Mouse (Mus musculus) CH12.LX (cell line): ENCODE data around the gene Slc39a13.

Experiments used
- CTCF ChIP-seq, 2 experiments: IDR thresholded peaks in 1 of 2; conservative IDR thresholded peaks in 1 of 2; 2 replicates each; pipeline ENCODE4 v1.5.1; 2011 to 2012; ENCODE audit warnings: low read depth in 2 of 2, low read length in 2 of 2, improper control_type of control experiment in 1 of 2, inconsistent platforms in 1 of 2, mild to moderate bottlenecking in 1 of 2, moderate library complexity in 1 of 2
- ELF1 ChIP-seq: IDR thresholded peaks from 2 replicates; pipeline ENCODE4 v1.6.1; 2014; ENCODE audit warnings: low read depth, mild to moderate bottlenecking, inconsistent platforms, low read length, improper control_type of control experiment
- EP300 ChIP-seq: IDR thresholded peaks from 2 replicates; pipeline ENCODE4 v1.6.1; 2011; ENCODE audit warnings: low read length, improper control_type of control experiment
- GABPA ChIP-seq: IDR thresholded peaks from 2 replicates; pipeline ENCODE4 v1.6.1; 2012; ENCODE audit warnings: low read depth, low read length, improper control_type of control experiment, inconsistent platforms; ENCODE audit not compliant: insufficient replicate concordance
- JUN ChIP-seq: IDR thresholded peaks from 2 replicates; pipeline ENCODE4 v1.6.1; 2011; ENCODE audit warnings: low read depth, mild to moderate bottlenecking, low read length, improper control_type of control experiment, moderate library complexity; ENCODE audit not compliant: insufficient read depth
- MAFK ChIP-seq: IDR thresholded peaks from 2 replicates; pipeline ENCODE4 v1.6.1; 2011; ENCODE audit warnings: low read length, improper control_type of control experiment; ENCODE audit not compliant: insufficient replicate concordance
- MAZ ChIP-seq: IDR thresholded peaks from 2 replicates; pipeline ENCODE4 v1.6.1; 2012; ENCODE audit warnings: low read depth, mild to moderate bottlenecking, inconsistent platforms, low read length, improper control_type of control experiment, moderate library complexity
- MEF2A ChIP-seq: IDR thresholded peaks from 2 replicates; pipeline ENCODE4 v1.6.1; 2014; ENCODE audit warnings: low read depth, mild to moderate bottlenecking, inconsistent platforms, low read length, improper control_type of control experiment, borderline replicate concordance
- NRF1 ChIP-seq: IDR thresholded peaks from 2 replicates; pipeline ENCODE4 v1.6.1; 2014; ENCODE audit warnings: low read depth, mild to moderate bottlenecking, inconsistent platforms, low read length, improper control_type of control experiment, moderate library complexity
- PAX5 ChIP-seq: IDR thresholded peaks from 2 replicates; pipeline ENCODE4 v1.6.1; 2012; ENCODE audit warnings: low read length, inconsistent platforms, mixed read lengths
- POLR2A ChIP-seq: IDR thresholded peaks from 2 replicates; pipeline ENCODE4 v1.6.1; 2011; ENCODE audit warnings: low read depth, mild to moderate bottlenecking, improper control_type of control experiment, low read length
- UBTF ChIP-seq: IDR thresholded peaks from 2 replicates; pipeline ENCODE4 v1.6.1; 2012; ENCODE audit warnings: low read depth, mild to moderate bottlenecking, inconsistent platforms, low read length, improper control_type of control experiment, moderate library complexity
- ZMIZ1 ChIP-seq: IDR thresholded peaks from 2 replicates; pipeline ENCODE4 v1.6.1; 2012; ENCODE audit warnings: low read depth, mild to moderate bottlenecking, inconsistent platforms, low read length, improper control_type of control experiment
- ZNF384 ChIP-seq: IDR thresholded peaks from 2 replicates; pipeline ENCODE4 v1.6.1; 2012; ENCODE audit warnings: low read depth, low read length, improper control_type of control experiment, inconsistent platforms

DNA sequence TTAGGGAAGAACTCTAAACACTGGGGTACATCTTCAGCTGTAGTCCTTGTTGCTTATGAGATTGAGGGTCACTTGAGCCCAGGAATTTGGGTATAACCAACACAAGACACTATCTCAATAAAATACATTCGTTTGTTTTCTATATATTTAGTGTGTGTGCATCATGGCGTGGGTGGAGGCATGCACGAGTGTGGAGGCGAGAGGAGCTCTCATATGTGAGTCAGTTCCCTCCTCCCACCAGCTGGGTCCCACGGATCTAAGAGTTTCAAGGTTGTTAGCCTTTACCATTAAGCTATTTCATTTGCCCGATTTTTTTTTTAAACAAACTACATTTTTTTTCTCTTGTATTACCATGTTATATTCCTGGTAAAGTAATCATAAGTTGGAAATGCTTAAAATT lies 20.6 kb upstream of the Slc39a13 start:
- TF ChIP-seq NRF1 (no peak), GABPA (no peak), MAFK (no peak), EP300 (no peak), ZMIZ1 (no peak), CTCF (conservative IDR thresholded peaks at IDR 0.05 in 1 of 2, IDR thresholded peaks at IDR 0.05 in 1 of 2; ENCODE audit: low read depth in 2 of 2, low read length in 2 of 2) (no peak), POLR2A (no peak), MEF2A (no peak), ZNF384 (no peak), JUN (no peak), MAZ (no peak), PAX5 (no peak), UBTF (no peak), ELF1 (no peak)
